Mouse (Mus musculus) lung, embryonic 15.5 days (tissue): ENCODE data around the gene Tubgcp4. TPM values are rescaled to one million over a fixed set of nuclear protein-coding genes. Genes with fewer than 3 reads are reported as not detected.

ENCODE experiments used
- ATAC-seq: fragments of 200-750 bp; cut with Nextera tagmentation; 2 replicates; pipeline ENCODE4 v1.8.0; 2017; ENCODE audit warnings: moderate number of reproducible peaks, borderline replicate concordance; ENCODE audit not compliant: low FRiP score, low TSS enrichment; ENCODE audit errors: extremely low read depth
- H3K27ac ChIP-seq: fragments of 300-500 bp; sonication (generic); 2 replicates; pipeline ENCODE4 v1.5.1; 2015; ENCODE audit warnings: moderate library complexity, mild to moderate bottlenecking, inconsistent platforms
- H3K27me3 ChIP-seq: fragments of 300-500 bp; sonication (generic); 2 replicates; pipeline ENCODE4 v1.6.1; 2015; ENCODE audit warnings: inconsistent platforms
- H3K36me3 ChIP-seq: fragments of 300-500 bp; sonication (generic); 2 replicates; pipeline ENCODE4 v1.6.1; 2015; ENCODE audit warnings: inconsistent platforms
- H3K4me1 ChIP-seq: fragments of 300-500 bp; sonication (generic); 2 replicates; pipeline ENCODE4 v1.6.1; 2015; ENCODE audit warnings: inconsistent platforms
- H3K4me2 ChIP-seq: fragments of 300-500 bp; sonication (generic); 2 replicates; pipeline ENCODE4 v1.6.1; 2015; ENCODE audit warnings: inconsistent platforms, mild to moderate bottlenecking, moderate library complexity
- H3K4me3 ChIP-seq: fragments of 300-500 bp; sonication (generic); 2 replicates; pipeline ENCODE4 v1.5.1; 2015; ENCODE audit warnings: mild to moderate bottlenecking, inconsistent platforms
- H3K9ac ChIP-seq: fragments of 300-500 bp; sonication (generic); 2 replicates; pipeline ENCODE4 v1.6.1; 2015; ENCODE audit warnings: inconsistent platforms
- H3K9me3 ChIP-seq: fragments of 300-500 bp; sonication (generic); 2 replicates; pipeline ENCODE4 v1.6.1; 2016; ENCODE audit warnings: inconsistent platforms
- WGBS: fragments of 180-500 bp; shearing (Covaris S2); methylation state at CpG from one replicate; pipeline ENCODE4 v1.1.7; 2015; 5-methylcytosine and 5-hydroxymethylcytosine counted together
- polyA plus RNA-seq: library from polyadenylated mRNA; unstranded; fragments of >200 nt; fragmentation: Nextera tagmentation; extraction: Ambion mirVana; gene quantifications from 2 replicates; pipeline ENCODE4 v1.2.1, GENCODE M21; 2015

Tubgcp4 gene
- polyA plus RNA-seq, 1 experiment from 2014 or later: 53.3 TPM

GRCm38 (mm10) chr2:121149679-121150078 lies 20.8 kb upstream of the Tubgcp4 start:
- H3K9ac ChIP-seq: no peak overlapping the region
- no peak overlapping the region for H3K4me3 ChIP-seq
- 78% methylated on average over 5 of the region's 5 CpGs for WGBS
- no peak overlapping the region for H3K4me2 ChIP-seq
- peaks cover 31% of the 10 kb centered on the region; the same call in 1 of the 2 replicates for H3K36me3 ChIP-seq
- no peaks in the 10 kb centered on the region for H3K4me1 ChIP-seq
- H3K27me3 ChIP-seq: no peaks in the 10 kb centered on the region
- no peak overlapping the region for H3K27ac ChIP-seq
- ATAC-seq: no peak
- H3K9me3 ChIP-seq: no peaks in the 10 kb centered on the region

- Histone ChIP-seq H3K4me2 (no peak overlapping the region), H3K27me3 (no peaks in the 10 kb centered on the region), H3K4me3 (no peak overlapping the region), H3K4me1 (no peaks in the 10 kb centered on the region), H3K36me3 (peaks cover 29% of the 10 kb centered on the region; the same call in 1 of the 2 replicates), H3K9me3 (no peaks in the 10 kb centered on the region), H3K27ac (no peak overlapping the region), H3K9ac (no peak overlapping the region)
- no peak for ATAC-seq
- 85% methylated on average over 3 of the region's 3 CpGs for WGBS
These were observed 17.4 kb upstream of the Tubgcp4 start for GRCm38 (mm10) chr2:121153100-121153499.

DNA sequence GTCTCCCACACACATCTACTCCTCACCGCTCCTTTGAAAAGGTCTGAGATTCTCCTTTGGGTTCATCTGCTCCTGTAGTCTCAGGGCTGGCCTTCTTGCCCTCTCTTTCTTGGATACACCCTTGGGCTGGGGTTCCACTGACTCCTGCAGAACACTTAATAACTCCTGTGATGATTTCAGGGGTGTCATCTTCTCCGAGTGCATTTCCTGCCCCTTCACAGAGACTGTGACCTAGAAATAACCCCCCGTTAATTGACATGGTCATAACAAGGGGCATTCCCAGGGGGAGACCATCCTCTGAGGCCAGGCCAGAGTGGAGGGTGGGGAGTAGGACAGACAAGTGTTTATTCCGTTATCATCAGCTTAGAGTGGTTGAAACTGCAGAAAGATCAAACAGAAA lies 1.3 kb upstream of the Tubgcp4 start:
- WGBS: 28% methylated on average over 4 of the region's 4 CpGs

GRCm38 (mm10) chr2:121169902-121170301 lies 552 bp upstream of the Tubgcp4 start:
- Histone ChIP-seq H3K4me1 (peaks cover 18% of the 10 kb centered on the region), H3K4me2 (peak overlapping the region; percentile 74), H3K36me3 (peaks cover 20% of the 10 kb centered on the region; the same call in 1 of the 2 replicates), H3K27ac (peak overlapping the region; percentile 91; the same call in 1 of the 2 replicates), H3K9me3 (no peaks in the 10 kb centered on the region), H3K27me3 (no peaks in the 10 kb centered on the region), H3K4me3 (peak overlapping the region; percentile 70), H3K9ac (peak overlapping the region; percentile 86)
- no peak for ATAC-seq
- 3% methylated on average over 9 of the region's 9 CpGs for WGBS

More for the DNA sequence above, 1.3 kb upstream of the Tubgcp4 start:
- no peak for ATAC-seq
- peaks cover 18% of the 10 kb centered on the region for H3K4me1 ChIP-seq
- H3K4me2 ChIP-seq: peak overlapping the region; percentile 74
- peaks cover 19% of the 10 kb centered on the region; the same call in 1 of the 2 replicates for H3K36me3 ChIP-seq
- H3K4me3 ChIP-seq: peak overlapping the region; percentile 70
- no peaks in the 10 kb centered on the region for H3K27me3 ChIP-seq
- no peaks in the 10 kb centered on the region for H3K9me3 ChIP-seq
- H3K9ac ChIP-seq: peak overlapping the region; percentile 86; the same call in 1 of the 2 replicates
- no peak overlapping the region for H3K27ac ChIP-seq

GRCm38 (mm10) chr2:121170980-121171742 lies 707 bp downstream of the Tubgcp4 start, which contains the start of gene Zscan29:
Gene Zscan29 (minus strand): TSS chr2:121171125.
- Histone ChIP-seq H3K4me2 (peak within 1 kb of the TSS; percentile 74), H3K4me3 (peak within 1 kb of the TSS; percentile 70), H3K4me1 (peaks cover 18% of the 10 kb centered on the region), H3K27me3 (no peaks in the 10 kb centered on the region), H3K9ac (peak within 1 kb of the TSS; percentile 86), H3K9me3 (no peaks in the 10 kb centered on the region), H3K27ac (peak within 1 kb of the TSS; percentile 91), H3K36me3 (peaks cover 26% of the 10 kb centered on the region)
- WGBS: under 1% methylated on average over 66 of the region's 66 CpGs
- ATAC-seq: peak; percentile 96

DNA sequence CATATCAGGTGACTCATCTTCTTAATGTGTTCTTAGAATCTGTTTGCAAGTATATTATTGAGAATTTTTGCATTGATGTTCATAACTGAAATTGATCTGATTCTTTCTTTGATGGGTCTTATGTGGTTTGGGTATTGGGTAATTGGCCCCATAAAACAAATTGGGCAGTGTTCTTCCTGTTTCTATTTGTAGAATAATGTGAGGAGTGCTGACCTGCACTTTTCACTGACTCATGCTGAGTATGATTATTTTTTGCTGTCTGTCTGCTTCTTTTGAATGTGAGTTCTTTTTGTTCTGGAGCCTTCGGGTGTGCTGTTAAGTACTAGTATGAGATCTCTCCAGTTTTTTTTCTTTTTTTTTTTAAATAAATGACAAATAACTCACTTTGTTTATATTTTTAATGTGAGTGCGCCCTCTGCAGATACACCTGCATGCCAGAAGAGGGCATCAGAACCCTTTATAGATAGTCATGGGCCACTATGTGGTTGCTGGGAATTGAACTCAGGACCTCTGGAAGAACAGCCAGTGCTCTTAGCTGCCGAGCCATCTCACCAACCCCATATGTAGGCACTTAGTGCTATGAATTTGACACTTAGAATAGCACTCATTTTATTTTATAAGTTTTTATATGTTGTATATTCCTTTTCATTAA lies 8.5 kb downstream of the Tubgcp4 start:
- whole genome bisulfite sequencing: 88% methylated on average over 3 of the region's 3 CpGs
- H3K9ac ChIP-seq: no peak overlapping the region
- ATAC-seq: no peak
- H3K4me1 ChIP-seq: no peaks in the 10 kb centered on the region
- H3K36me3 ChIP-seq: peaks cover 60% of the 10 kb centered on the region
- H3K27ac ChIP-seq: no peak overlapping the region
- no peak overlapping the region for H3K4me3 ChIP-seq
- H3K27me3 ChIP-seq: no peaks in the 10 kb centered on the region
- no peak overlapping the region for H3K4me2 ChIP-seq
- no peaks in the 10 kb centered on the region for H3K9me3 ChIP-seq

DNA sequence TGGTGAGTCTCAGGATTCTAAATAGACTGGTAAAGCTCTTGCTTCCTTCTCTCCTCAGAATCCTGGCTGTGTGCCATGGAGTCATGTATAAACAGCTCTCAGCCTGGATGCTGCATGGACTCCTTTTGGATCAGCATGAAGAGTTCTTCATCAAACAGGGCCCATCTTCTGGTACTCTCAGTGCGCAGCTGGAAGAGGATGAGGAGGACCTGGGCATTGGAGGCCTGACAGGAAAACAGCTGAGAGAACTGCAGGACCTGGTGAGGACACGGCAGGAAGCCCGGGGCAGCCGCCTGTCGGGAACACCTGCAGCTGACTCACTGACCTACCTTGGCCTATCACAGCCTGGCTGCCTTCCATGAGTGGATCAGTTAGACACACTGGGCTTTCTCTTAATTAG lies 13.0 kb downstream of the Tubgcp4 start:
- peaks cover 59% of the 10 kb centered on the region for H3K36me3 ChIP-seq

DNA sequence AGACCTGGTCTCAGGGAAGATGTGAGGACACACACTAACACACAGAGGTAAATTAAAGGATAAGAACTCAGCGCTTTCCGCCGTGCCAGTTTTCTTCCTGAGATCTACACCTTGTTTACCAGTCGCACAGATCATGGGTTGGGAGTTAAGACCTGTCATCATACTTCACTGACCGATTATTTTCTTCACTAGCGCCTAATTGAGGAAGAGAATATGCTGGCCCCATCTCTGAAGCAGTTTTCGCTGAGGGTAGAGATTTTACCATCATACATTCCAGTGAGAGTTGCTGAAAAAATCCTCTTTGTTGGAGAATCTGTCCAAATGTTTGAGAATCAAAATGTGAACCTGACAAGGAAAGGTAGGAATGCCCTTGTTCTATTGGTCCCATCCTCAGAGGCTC lies 13.7 kb downstream of the Tubgcp4 start:
- H3K27ac ChIP-seq: no peak overlapping the region
- 90% methylated on average over 7 of the region's 7 CpGs for WGBS
- peaks cover 59% of the 10 kb centered on the region for H3K36me3 ChIP-seq
- H3K4me3 ChIP-seq: no peak overlapping the region
- no peaks in the 10 kb centered on the region for H3K9me3 ChIP-seq
- ATAC-seq: no peak
- no peak overlapping the region for H3K4me2 ChIP-seq
- H3K9ac ChIP-seq: no peak overlapping the region
- no peaks in the 10 kb centered on the region for H3K4me1 ChIP-seq
- no peaks in the 10 kb centered on the region for H3K27me3 ChIP-seq

More for the DNA sequence above, 13.0 kb downstream of the Tubgcp4 start:
- no peak overlapping the region for H3K9ac ChIP-seq
- H3K4me3 ChIP-seq: no peak overlapping the region
- ATAC-seq: no peak
- H3K27ac ChIP-seq: no peak overlapping the region
- no peaks in the 10 kb centered on the region for H3K4me1 ChIP-seq
- 79% methylated on average over 5 of the region's 5 CpGs for WGBS
- H3K9me3 ChIP-seq: no peaks in the 10 kb centered on the region
- H3K4me2 ChIP-seq: no peak overlapping the region
- H3K27me3 ChIP-seq: no peaks in the 10 kb centered on the region

DNA sequence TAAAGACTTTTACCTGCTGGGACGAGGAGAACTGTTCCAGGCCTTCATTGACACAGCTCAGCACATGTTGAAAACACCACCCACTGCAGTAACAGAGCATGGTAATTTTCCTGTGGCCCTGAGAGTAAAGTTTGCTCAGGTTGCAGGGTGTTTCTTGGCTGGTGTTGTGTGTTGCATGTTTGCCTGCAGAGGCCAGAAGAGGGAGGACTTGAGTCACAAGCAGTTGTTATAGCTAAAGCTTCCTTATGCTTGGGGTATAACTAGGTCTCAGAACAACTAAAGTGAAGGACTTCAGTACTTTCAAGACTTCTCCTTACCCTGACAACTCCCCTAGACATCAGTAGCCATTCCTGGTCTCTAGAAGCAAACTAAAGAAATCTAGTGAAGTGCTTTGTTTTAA lies 18.1 kb downstream of the Tubgcp4 start:
- no peaks in the 10 kb centered on the region for H3K27me3 ChIP-seq

GRCm38 (mm10) chr2:121195466-121195865 lies 25.0 kb downstream of the Tubgcp4 start:
- 90% methylated on average over 9 of the region's 9 CpGs for WGBS
- Histone ChIP-seq H3K27me3 (no peaks in the 10 kb centered on the region), H3K9ac (no peak overlapping the region), H3K4me1 (no peaks in the 10 kb centered on the region), H3K36me3 (peaks cover 95% of the 10 kb centered on the region), H3K4me2 (no peak overlapping the region), H3K27ac (no peak overlapping the region), H3K4me3 (no peak overlapping the region), H3K9me3 (no peaks in the 10 kb centered on the region)
- no peak for ATAC-seq

More for the DNA sequence above, 18.1 kb downstream of the Tubgcp4 start:
- Histone ChIP-seq H3K27ac (no peak overlapping the region), H3K4me1 (no peaks in the 10 kb centered on the region), H3K36me3 (peaks cover 79% of the 10 kb centered on the region), H3K4me2 (no peak overlapping the region), H3K9ac (no peak overlapping the region), H3K9me3 (no peaks in the 10 kb centered on the region), H3K4me3 (no peak overlapping the region)
- 78% methylated on average over 1 of the region's 1 CpGs for WGBS
- ATAC-seq: no peak

GRCm38 (mm10) chr2:121204276-121204675 lies 33.8 kb downstream of the Tubgcp4 start:
- ATAC-seq: no peak
- H3K4me3 ChIP-seq: no peak overlapping the region
- no peaks in the 10 kb centered on the region for H3K4me1 ChIP-seq
- no peak overlapping the region for H3K4me2 ChIP-seq
- no peaks in the 10 kb centered on the region for H3K9me3 ChIP-seq
- H3K9ac ChIP-seq: no peak overlapping the region
- no peak overlapping the region for H3K27ac ChIP-seq
- peaks cover 82% of the 10 kb centered on the region for H3K36me3 ChIP-seq
- WGBS: 91% methylated on average over 17 of the region's 17 CpGs
- H3K27me3 ChIP-seq: no peaks in the 10 kb centered on the region

- Histone ChIP-seq H3K4me1 (no peaks in the 10 kb centered on the region), H3K36me3 (peaks cover 80% of the 10 kb centered on the region), H3K27ac (no peak overlapping the region), H3K9ac (no peak overlapping the region), H3K27me3 (no peaks in the 10 kb centered on the region), H3K4me2 (no peak overlapping the region), H3K9me3 (no peaks in the 10 kb centered on the region), H3K4me3 (no peak overlapping the region)
- WGBS: 87% methylated on average over 3 of the region's 3 CpGs
- ATAC-seq: no peak
These were observed 36.1 kb downstream of the Tubgcp4 start for GRCm38 (mm10) chr2:121206541-121206940.
